Mouse (Mus musculus): Measurements from ENCODE around the gene Tnks1bp1. TPM values are rescaled to one million over a fixed set of nuclear protein-coding genes. Genes with fewer than 3 reads are reported as not detected.

Tnks1bp1 gene
- total and polyA plus RNA-seq, 2 experiments from 2014 or later: 15.4 to 40.5 TPM

- H3K36me3 ChIP-seq (replicated peaks; ENCODE audit: control insufficient read depth, insufficient read depth, low read length): no peaks in the 10 kb centered on the region
- DNase-seq (ENCODE audit: low spot score): no peak
- H3K9me3 ChIP-seq (replicated peaks; ENCODE audit: control insufficient read depth, low read length): no peaks in the 10 kb centered on the region
- TF ChIP-seq EP300 (IDR thresholded peaks at IDR 0.05; ENCODE audit: low read depth) (no peak), CTCF (IDR thresholded peaks at IDR 0.05; ENCODE audit: low read depth) (no peak)
- H3K9ac ChIP-seq (replicated peaks; ENCODE audit: low read depth, low read length): no peak overlapping the region
- 0 out of 2 replicates have a peak, but pooled peaks cover under 1% of the 10 kb centered on the region for H3K4me1 ChIP-seq (ENCODE audit: control insufficient read depth, insufficient read depth)
- H3K27ac ChIP-seq (ENCODE audit: low read depth): no peak overlapping the region
- H3K4me2 ChIP-seq (ENCODE audit: low read depth, low read length): no peak overlapping the region
- no peaks in the 10 kb centered on the region for H3K27me3 ChIP-seq (ENCODE audit: control insufficient read depth, insufficient read depth, low read length)
- ATAC-seq (ENCODE audit: insufficient read depth, low read depth): no peak
- WGBS: 46% methylated on average over 6 of the region's 6 CpGs
- no peak overlapping the region for H3K4me3 ChIP-seq (ENCODE audit: low read depth, low read length)
Observed at GRCm38 (mm10) chr2:85030989-85031388, 16.8 kb upstream of the Tnks1bp1 start.

GRCm38 (mm10) chr2:85033121-85033520 lies 14.7 kb upstream of the Tnks1bp1 start:
- no peaks in the 10 kb centered on the region for H3K27me3 ChIP-seq (ENCODE audit: control insufficient read depth, insufficient read depth, low read length)
- ATAC-seq (ENCODE audit: insufficient read depth, low read depth): no peak
- H3K36me3 ChIP-seq (replicated peaks; ENCODE audit: control insufficient read depth, insufficient read depth, low read length): no peaks in the 10 kb centered on the region
- WGBS: 70% methylated on average over 2 of the region's 2 CpGs
- DNase-seq (ENCODE audit: low spot score): no peak
- no peaks in the 10 kb centered on the region for H3K9me3 ChIP-seq (replicated peaks; ENCODE audit: control insufficient read depth, low read length)
- peaks cover 12% of the 10 kb centered on the region for H3K4me1 ChIP-seq (ENCODE audit: control insufficient read depth, insufficient read depth)
- TF ChIP-seq EP300 (IDR thresholded peaks at IDR 0.05; ENCODE audit: low read depth) (no peak), CTCF (IDR thresholded peaks at IDR 0.05; ENCODE audit: low read depth) (no peak)
- H3K27ac ChIP-seq (ENCODE audit: low read depth): no peak overlapping the region
- no peak overlapping the region for H3K9ac ChIP-seq (replicated peaks; ENCODE audit: low read depth, low read length)
- H3K4me2 ChIP-seq (ENCODE audit: low read depth, low read length): no peak overlapping the region
- no peak overlapping the region for H3K4me3 ChIP-seq (ENCODE audit: low read depth, low read length)

- Histone ChIP-seq H3K9me3 (replicated peaks; ENCODE audit: control insufficient read depth, low read length) (no peaks in the 10 kb centered on the region), H3K9ac (replicated peaks; ENCODE audit: low read depth, low read length) (no peak overlapping the region), H3K27me3 (ENCODE audit: control insufficient read depth, insufficient read depth, low read length) (no peaks in the 10 kb centered on the region), H3K4me3 (ENCODE audit: low read depth, low read length) (no peak overlapping the region), H3K4me2 (ENCODE audit: low read depth, low read length) (no peak overlapping the region), H3K36me3 (replicated peaks; ENCODE audit: control insufficient read depth, insufficient read depth, low read length) (no peaks in the 10 kb centered on the region), H3K4me1 (ENCODE audit: control insufficient read depth, insufficient read depth) (peaks cover 17% of the 10 kb centered on the region), H3K27ac (ENCODE audit: low read depth) (no peak overlapping the region)
- DNase-seq (ENCODE audit: low spot score) (no peak), ATAC-seq (ENCODE audit: insufficient read depth, low read depth) (no peak)
- TF ChIP-seq EP300 (IDR thresholded peaks at IDR 0.05; ENCODE audit: low read depth) (no peak), CTCF (IDR thresholded peaks at IDR 0.05; ENCODE audit: low read depth) (no peak)
- WGBS: 75% methylated on average over 7 of the region's 7 CpGs
Observed at GRCm38 (mm10) chr2:85034169-85034568, 13.7 kb upstream of the Tnks1bp1 start.

GRCm38 (mm10) chr2:85036507-85037046 lies 11.2 kb upstream of the Tnks1bp1 start:
- ATAC-seq (ENCODE audit: insufficient read depth, low read depth) (peak; percentile 12; the same call in 1 of the 2 replicates), DNase-seq (ENCODE audit: low spot score) (no peak)
- Histone ChIP-seq H3K4me1 (ENCODE audit: control insufficient read depth, insufficient read depth) (peaks cover 17% of the 10 kb centered on the region), H3K4me2 (ENCODE audit: low read depth, low read length) (peak overlapping the region; percentile 84), H3K9ac (replicated peaks; ENCODE audit: low read depth, low read length) (peak overlapping the region; percentile 86), H3K27ac (ENCODE audit: low read depth) (peak overlapping the region; percentile 75), H3K27me3 (ENCODE audit: control insufficient read depth, insufficient read depth, low read length) (no peaks in the 10 kb centered on the region), H3K9me3 (replicated peaks; ENCODE audit: control insufficient read depth, low read length) (no peaks in the 10 kb centered on the region), H3K36me3 (replicated peaks; ENCODE audit: control insufficient read depth, insufficient read depth, low read length) (peaks cover 23% of the 10 kb centered on the region), H3K4me3 (ENCODE audit: low read depth, low read length) (peak overlapping the region; percentile 82)
- TF ChIP-seq CTCF (IDR thresholded peaks at IDR 0.05; ENCODE audit: low read depth) (no peak), EP300 (IDR thresholded peaks at IDR 0.05; ENCODE audit: low read depth) (no peak)
- WGBS: 11% methylated on average over 11 of the region's 11 CpGs

DNA sequence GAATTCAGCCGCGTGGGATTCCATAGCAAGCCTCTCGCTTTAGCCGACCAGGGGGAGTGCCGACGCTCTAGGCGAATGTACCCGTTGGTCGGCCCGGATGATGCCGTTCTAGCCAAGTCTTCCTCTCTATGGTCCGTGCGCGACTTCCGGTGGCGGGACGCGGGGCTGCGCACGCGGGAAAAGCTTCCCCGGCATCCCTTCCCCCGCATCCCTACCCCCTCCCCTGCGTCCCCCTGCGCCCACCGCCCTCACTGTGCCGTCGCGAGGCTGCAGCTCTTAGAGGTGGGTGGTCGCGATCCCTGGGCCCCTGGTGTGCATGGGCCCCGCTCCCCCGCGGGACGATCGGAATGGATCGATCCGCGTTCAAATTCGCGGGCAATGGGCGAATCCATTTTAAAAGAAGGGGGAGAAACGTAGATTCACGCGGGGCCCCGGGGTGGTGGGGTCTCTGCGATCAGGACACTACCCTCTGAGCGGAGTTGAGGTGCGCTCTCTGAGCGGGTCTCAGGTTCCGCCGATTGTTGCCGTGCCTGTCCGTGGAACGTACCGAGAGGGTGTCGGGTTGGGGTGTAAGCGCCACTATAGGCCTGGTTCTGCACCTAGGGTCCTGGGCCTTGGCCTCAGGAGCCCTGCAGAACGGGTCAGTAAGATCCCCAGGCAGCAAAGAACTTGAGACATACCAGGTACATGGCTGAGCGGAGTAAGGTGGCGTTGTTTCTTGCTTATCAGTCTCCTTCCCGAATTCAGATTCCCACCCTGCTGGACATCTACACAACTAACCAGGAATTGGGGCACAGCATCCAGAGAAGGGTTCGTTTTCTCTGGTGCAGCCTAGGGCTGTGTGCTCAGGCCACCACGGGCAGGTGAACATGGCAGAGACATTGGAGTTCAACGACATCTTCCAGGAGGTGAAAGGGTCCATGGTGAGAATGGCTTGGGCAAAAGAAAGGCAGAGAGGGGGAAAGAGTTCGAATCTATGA lies 10.5 kb upstream of the Tnks1bp1 start, which contains the start of the genes Ssrp1 and P2rx3:
Gene Ssrp1 (plus strand): TSS at position 188 of the 980 bp plus-strand sequence.
Gene P2rx3 (minus strand): TSS at position 416 of the 980 bp plus-strand sequence.
- H3K27ac ChIP-seq (ENCODE audit: low read depth): peak within 1 kb of the TSS; percentile 75
- peaks cover 17% of the 10 kb centered on the region for H3K4me1 ChIP-seq (ENCODE audit: control insufficient read depth, insufficient read depth)
- ATAC-seq (ENCODE audit: insufficient read depth, low read depth) (peak; percentile 92), DNase-seq (ENCODE audit: low spot score) (peak; percentile 92)
- H3K27me3 ChIP-seq (ENCODE audit: control insufficient read depth, insufficient read depth, low read length): no peaks in the 10 kb centered on the region
- peak within 1 kb of the TSS; percentile 86 for H3K9ac ChIP-seq (replicated peaks; ENCODE audit: low read depth, low read length)
- peak within 1 kb of the TSS; percentile 82 for H3K4me3 ChIP-seq (ENCODE audit: low read depth, low read length)
- peak; percentile 78 for TF ChIP-seq EP300 (IDR thresholded peaks at IDR 0.05; ENCODE audit: low read depth)
- TF ChIP-seq CTCF (IDR thresholded peaks at IDR 0.05; ENCODE audit: low read depth): no peak
- H3K9me3 ChIP-seq (replicated peaks; ENCODE audit: control insufficient read depth, low read length): no peaks in the 10 kb centered on the region
- H3K36me3 ChIP-seq (replicated peaks; ENCODE audit: control insufficient read depth, insufficient read depth, low read length): peaks cover 31% of the 10 kb centered on the region
- WGBS: 1% methylated on average over 64 of the region's 66 CpGs
- H3K4me2 ChIP-seq (ENCODE audit: low read depth, low read length): peak within 1 kb of the TSS; percentile 84
